Mouse (Mus musculus) urinary bladder, postnatal 14 days (tissue): ENCODE results near the gene Sstr2.

Experiments used
- DNase-seq: peaks from one replicate; pipeline ENCODE4 v3.0.0; 2021; ENCODE audit warnings: low spot score

The Sstr2 gene

DNA sequence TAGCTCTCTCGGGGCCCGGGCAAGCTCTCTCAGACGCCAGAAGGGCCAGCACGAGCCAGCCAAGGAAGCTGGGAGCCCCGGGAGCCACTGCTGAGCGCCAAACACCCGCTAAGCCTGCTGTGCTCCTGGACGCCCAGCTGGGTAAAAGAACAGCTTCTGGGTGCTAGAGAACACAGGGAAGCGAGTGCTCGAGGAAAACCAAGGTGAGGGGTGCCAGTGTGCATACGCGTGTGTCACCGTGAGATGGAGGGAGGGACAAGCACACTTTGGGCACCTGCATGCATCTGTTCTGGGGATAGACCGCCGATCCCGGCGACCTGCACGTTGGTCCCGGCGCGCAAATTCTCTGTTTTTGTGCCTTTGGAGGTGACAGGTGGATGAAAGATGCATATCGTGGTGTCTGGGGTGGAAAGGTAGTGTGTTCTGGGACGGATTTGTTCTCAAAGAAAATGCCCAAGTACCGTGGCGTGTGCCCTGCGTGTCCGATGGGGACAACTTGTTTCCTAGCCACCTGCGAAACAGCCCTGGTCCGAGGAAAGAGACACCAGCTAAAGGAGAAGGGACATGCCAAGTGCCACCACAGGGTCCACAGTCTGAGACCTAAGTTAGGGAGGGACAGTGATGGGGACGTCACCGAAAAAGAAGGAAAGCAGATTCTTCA is 408 bp downstream of the Sstr2 start:
- DNase-seq = no peak

DNA sequence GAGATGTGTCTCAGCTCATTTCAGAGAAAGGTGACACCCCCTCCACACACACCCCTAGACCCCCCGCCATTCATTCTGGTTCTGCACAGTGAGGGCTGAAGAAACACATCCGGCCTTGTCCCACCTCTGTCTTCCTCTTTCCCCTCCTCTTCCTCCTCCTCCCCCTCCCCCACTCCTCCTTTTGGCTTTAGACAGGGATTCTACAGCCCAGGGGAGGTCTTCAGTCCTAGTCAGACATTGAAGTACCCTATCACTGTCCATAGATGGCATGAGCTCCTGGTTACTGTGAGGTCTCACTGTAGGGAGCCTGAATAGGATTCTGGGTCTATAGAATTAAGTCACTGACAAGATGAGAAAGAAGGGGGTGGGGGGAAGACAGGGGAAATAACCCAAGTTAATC is 1.9 kb downstream of the Sstr2 start:
- DNase-seq = no peak

DNA sequence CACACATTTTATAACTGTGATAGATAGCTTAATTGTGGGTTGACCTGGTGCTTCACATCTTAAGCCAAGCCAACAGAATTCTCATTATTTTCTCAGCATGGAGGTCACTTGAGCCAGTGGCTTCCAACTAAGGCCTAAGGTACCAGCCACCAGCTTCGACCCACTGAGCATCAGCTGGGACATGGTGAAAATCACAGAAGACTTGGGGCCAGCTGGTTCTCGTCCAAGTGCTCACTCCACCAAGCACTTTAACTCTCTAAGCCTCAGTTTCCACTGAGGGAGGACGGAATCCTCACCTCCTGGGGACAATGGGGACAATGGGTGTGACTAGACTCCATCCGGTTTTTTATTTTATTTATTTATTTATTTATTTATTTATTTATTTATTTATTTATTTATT is 2.9 kb downstream of the Sstr2 start:
- no peak for DNase-seq

DNA sequence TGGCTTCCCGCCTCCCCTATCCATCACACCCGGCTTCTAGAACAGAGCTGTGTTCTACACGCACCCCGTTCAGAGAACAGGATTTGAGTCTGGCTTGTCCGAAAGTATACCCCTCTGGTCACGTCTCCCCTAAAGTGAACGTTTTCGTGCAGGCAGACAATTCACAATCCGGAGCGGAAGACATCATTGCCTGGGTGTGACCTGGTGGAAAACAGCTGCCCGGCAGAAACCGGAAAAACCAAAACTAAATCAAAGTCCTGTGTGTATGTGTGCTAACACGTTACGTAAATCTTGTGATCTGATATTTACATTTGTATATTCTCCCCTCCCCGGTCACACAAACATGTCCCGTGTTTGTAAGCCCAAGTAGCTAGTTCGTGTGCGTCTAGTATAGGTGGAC is 6.3 kb downstream of the Sstr2 start:
- no peak for DNase-seq

DNA sequence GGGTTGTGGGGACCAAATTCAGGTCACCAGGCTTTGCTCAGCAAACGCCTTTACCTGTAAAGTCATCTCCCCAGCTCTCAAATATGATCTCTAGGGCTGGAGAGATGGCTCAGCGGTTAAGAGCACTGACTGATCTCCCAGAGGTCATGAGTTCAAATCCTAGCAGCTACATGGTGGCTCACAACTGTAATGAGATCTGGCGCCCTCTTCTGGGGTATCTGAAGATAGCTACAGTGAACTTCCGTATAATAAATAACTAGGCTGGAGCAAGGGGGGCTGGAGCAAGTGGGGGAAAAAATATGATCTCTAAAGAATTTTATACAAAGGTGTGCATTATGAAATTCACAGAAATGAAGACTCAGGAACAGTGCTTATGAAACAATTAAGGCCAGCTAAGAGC is 8.6 kb downstream of the Sstr2 start:
- DNase-seq = no peak

DNA sequence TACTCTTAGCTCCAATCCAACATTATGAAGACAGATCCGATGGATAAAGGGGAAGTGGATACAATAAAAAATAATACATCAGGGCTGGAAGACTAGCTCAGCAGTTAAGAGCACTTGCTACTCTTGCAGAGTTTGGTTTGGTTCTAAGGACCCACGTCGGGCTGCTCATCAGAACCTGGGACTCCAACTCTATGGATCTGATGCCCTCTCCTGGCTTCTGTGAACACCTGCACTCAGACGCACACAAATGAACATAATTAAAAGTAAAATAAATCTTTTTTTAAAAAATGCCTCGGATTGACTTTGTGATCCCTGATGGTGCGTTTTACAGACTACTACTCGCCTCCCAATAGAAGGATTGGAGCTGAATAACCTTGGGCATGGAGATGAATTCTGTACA is 11.5 kb downstream of the Sstr2 start:
- DNase-seq = no peak

DNA sequence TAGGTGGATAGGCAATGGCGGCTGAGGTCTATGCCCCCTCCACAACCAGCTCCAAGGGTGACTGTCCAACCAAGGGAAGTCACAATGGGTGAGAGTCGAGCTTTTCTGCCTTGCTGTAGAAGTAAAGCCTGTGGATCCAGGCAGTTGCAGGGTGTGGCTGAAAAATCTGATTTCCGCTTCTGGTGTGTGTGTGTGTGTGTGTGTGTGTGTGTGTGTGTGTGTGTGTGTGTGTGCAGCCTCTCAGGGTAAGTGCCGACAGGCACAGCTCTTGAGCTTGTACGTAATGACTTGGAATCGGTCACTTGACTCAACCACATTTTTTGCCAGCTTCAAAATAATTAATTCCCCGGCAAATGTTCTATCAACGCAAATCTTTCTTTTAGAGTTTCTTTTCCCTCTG is 12.2 kb downstream of the Sstr2 start:
- no peak for DNase-seq

DNA sequence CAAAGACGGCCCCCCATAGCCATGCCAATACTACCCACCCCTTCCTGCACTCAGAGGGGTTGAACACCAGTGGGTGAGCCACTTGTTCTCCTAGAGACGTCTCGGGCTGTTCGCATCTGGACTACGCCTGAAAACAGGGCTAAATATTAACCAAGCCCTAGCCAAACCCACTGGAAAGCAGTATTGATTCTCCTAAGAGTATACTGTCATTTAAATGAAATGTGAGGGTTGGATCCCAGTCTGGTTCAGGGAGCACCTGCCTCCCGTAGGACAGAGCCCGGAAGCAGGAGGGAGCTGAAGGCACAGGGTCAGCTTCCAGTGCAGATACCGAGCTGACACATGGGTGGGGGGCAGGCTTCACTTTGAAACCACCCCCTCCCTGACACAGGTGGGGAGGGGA is 12.7 kb downstream of the Sstr2 start:
- DNase-seq = no peak

DNA sequence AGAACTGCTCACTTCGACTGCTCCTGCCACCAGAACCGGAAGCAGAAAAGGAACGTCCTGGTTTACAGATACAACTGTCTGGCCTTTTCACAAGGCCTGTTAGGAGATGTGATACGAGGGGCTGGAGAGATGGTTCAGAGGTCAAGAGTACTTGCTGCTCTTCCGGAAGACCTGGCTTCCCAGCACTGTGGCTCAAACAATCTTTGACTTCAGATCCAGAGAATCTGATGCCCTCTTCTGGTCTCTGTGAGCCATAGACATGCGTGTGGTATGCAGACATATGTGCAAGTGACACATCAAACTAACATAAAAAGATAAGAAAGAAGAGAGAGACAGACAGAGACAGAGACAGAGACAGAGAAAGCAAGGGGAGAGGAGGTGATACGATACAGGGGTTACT is 13.2 kb downstream of the Sstr2 start:
- DNase-seq = no peak

DNA sequence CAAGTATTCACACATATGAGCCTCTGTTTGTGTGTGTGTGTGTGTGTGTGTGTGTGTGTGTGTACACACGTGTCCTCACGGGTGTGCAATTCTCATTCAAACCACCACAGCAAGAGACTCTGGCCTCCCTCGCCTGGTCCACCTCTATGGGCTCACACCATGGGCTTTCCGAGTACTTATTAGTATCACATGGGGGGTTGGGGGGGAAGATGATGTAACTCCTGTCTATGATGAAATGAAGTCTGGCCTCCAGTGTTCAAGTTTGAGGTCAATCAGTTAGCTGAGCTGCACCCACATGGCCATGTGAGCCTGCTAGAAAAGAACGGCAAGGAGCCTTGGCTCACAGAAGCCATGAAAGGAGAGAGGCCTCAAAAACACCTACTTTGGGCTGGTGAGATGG is 14.3 kb downstream of the Sstr2 start:
- DNase-seq = no peak

DNA sequence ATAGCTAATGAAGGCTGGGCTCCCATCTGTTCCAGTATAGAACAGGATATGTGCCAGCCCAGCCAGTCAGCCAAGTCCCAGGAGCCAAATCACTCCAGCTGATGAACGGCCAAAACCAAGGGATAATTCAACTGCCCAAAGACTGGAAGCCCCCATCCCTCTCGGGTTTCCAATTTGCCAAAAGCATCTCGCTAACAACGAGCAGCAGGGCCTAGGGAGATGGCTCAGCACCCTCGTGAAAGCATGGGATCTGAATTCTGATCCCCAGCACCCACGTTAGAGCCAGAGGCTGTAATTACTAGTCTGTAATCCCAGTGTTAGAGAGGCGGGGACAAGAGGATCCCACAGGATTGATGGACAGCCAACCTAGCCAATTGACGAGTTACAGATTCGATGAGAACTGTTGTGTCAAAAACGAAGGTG is 15.6 kb downstream of the Sstr2 start:
- no peak for DNase-seq

DNA sequence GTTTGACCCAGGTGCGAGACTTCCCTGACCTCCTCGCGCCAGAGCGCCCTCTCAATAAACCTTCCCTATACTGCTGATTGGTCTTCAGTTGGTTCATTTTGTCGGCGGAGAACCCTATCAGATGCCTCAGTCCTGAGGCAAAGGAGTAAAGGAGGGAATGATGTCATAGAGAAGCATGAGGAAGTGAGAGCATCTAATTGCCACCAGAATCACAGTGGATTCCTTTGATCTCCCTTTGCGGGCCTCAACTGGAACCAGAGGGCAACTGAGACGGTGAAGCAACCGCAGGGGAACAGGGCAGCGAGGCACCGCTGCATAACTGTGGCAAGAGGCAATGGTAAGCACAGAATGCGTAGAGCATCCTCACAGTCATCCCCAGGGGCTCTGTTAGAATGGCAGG is 19.5 kb downstream of the Sstr2 start:
- DNase-seq = no peak

DNA sequence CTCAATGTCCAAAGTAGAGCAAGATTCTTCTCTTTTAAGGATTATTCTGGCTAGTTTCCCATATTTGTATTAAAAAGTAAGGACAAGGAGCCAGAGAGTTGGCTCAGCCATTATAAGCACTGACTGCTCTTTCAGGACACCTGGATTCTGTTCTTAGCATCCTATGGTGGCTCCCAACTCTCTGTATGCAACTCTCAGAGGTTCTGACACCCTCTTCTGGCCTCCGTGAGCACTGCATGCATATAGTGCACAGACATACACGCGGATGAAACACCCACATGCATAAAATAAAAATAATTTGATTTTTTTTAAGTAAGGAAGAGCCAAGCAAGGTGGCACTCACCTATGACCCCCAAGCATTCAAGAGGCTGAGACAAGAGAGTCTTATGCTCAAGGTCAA is 26.0 kb downstream of the Sstr2 start:
- DNase-seq = no peak

DNA sequence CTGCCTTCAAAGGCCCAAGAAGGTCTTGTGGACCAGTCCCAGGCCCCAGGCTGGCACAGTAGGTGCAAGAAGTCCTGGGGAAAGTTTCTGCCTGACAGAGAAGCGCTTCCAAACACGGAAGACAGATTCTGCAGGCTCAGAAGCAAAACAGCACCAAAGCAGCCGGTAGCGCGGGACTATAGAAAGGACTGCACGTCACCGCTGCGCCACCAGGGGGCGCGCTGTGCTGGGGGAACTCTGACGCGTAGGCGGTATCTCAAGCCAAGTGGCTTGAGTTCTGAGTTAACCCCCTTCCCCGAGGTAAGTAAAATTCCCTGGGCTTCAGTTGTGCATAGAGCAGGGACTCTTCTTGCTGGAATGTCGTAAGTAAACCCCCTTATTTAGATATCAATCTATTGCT is 29.0 kb downstream of the Sstr2 start:
- DNase-seq = peak; percentile 86

DNA sequence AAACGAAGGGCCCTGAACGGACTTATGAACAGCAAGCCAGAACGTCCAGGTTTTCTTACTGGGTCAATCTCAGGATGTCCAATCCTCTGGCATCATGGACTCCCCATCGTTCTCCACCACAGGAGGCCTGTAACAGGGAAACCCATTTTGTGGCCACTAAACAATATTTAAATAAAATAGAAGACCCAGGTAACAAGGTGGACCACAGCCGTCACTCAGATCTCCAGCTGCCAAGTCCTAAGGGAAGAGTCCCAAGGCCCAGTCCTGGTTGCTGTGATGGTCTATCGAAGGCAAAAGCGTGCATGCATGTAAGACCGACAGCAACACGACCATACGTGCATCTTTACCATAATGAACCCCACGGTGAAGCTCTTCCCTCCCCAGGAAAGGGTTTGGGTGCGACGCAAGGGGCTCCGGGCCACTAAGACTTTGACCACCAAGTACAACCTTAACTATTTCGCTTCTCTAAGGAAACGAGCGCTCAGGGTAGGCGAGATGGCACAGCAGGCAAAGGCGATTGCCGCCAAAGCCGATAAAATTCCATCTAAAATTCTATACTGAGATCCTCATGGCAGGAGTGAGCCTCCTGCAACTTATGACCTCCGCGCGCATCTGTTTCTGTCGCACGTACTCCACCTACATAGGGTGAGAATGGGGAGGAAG is 29.7 kb downstream of the Sstr2 start, which contains the start of gene Cog1:
Gene Cog1 (plus strand): TSS at position 480 of the 663 bp plus-strand sequence.
- DNase-seq = no peak

DNA sequence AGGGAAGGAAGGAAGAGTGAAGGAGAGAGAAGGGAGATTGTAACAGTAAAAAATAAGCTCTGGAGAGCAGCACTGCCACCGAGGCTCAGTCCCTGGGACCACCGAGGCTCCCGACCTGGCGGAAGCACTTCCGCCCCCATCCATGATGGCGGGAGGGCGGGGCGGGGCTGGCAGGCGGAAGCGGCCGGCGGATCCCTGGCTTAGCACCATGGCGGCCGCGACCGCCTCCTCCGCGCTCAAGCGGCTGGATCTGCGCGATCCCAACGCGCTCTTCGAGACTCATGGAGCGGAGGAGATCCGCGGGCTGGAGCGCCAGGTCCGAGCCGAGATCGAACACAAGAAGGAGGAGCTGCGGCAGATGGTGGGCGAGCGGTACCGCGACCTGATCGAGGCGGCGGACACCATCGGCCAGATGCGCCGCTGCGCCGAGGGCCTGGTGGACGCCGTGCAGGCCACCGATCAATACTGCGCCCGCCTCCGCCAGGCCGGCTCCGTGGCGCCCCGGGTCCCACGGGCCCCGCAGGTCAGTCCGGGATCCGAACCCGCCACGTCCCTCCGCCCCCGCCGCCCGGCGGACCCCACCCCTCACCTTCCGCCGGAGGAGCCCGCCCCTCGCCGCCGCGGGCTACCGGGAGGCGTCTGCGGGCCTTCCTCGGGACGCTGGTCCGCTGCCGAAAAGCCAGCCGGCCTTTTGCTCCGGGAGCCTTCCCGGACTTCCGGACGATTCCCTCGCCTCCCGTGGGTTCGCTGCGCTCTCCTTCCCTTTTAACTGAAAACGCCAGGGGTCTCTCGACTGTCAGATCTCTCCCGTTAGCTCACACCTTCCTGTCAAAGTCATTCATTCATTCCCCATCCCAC is 30.4 kb downstream of the Sstr2 start, which contains the start of gene Slc39a11:
Gene Slc39a11 (minus strand): TSS at position 727 of the 858 bp plus-strand sequence.
- peak; percentile 67 for DNase-seq

DNA sequence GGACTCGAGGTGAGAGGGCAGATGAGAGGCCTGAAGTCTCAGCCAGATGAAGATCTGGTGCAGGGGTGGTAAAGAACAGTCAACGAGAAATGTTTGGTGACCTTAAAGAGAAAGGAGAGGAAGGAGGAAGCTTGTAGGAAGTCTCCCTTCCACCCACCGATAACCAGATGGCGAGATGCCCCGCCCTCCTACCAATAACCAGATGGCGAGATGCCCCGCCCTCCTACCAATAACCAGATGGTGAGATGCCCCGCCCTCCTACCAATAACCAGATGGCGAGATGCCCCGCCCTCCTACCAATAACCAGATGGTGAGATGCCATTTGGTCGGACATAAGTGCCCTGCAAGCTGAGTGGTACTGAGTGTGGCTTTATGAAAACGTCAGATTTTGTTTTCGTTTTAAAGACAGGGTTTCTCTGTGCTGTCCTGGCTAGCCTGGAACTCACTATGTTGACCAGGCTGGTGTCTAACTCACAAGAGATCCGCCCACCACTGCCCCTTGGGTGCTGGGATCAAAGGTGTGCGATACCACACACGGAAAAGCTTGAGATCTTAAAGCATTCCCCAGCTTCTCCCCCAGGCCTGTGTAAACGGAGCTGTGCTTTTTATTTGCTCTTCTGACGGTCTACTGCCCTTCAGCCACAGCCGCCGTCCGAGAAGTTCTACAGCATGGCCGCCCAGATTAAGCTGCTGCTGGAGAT is 32.2 kb downstream of the Sstr2 start:
- no peak for DNase-seq

DNA sequence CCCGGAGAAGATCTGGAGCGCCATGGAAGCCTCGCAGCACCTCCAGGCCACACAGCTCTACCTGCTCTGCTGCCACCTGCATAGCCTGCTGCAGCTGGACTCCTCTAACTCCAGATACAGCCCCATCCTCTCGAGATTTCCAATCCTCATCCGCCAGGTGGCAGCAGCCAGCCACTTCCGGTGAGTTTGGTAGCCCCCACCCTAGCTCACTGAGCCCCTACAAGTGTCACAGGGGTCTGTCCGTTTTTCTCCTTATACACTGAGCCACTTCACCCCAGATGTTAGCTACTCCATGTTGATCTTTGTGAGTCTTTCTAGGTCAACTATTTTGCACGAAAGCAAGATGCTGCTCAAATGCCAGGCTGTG is 32.7 kb downstream of the Sstr2 start:
- DNase-seq = peak; percentile 35

DNA sequence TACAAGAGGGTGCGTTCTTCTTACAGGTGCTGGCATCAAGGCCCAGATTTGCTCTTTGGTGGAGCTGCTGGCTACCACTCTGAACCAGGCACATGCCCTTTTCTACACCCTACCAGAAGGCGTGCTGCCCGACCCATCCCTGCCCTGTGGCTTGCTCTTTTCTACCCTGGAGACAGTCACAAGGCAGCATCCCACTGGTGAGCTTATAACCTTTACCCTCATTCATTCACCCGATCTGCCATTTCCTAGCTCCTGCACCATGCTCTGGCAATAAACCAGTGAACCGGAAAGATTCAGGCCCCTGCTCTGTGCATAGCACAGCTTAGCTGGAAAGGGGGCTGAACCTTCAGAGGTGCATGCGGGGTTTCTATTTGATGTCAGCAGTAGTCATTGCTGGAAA is 33.4 kb downstream of the Sstr2 start:
- DNase-seq = no peak

DNA sequence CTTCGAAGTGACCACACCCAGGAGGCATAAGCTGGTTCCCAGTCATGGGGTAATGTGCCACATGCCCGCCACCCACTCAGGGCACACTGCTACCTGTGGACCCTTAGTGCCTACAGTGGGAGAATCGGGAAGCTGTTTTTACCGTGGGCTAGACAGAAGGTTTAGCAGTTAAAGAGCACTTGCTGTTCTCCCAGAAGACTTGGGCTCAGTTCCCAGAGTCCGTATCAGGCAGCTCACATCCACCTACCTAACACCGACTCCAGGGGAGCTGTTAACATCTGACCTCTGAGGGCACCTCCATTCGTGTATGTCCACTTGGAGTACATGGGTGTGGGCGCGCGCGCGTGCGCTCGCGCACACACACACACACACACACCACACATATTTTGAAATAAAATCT is 35.0 kb downstream of the Sstr2 start:
- DNase-seq = no peak

DNA sequence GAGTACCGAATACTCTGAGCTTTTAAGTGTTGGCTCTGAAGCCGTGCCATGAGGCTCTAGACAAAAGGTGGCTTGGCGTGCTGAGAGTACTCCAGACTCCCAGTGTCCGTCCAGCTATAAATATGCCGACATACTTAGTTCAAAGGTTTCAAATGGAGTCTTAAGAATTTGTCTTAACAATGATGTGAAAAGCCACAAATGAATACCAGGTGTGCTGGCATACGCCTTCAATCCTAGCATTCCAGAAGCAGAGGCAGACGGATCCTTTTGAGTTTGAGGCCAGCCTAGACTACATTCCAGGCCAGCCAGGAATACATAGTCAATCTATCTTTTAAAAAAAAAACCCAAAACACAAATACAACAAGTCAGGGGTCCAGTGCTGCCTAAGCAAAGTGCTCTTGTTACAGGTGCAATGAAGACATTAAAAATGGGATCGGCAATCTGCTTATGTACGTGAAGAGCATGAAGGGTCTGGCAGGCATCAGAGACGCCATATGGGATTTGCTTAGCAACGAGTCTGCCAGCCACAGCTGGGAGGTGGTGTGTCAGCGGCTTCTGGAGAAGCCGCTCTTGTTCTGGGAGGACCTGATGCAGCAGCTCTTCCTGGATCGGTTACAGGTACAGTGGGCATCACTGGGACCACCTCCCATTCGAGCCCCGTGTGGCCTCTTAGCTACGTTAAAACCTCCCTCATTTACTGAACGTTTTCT is 35.6 kb downstream of the Sstr2 start:
- DNase-seq = no peak

DNA sequence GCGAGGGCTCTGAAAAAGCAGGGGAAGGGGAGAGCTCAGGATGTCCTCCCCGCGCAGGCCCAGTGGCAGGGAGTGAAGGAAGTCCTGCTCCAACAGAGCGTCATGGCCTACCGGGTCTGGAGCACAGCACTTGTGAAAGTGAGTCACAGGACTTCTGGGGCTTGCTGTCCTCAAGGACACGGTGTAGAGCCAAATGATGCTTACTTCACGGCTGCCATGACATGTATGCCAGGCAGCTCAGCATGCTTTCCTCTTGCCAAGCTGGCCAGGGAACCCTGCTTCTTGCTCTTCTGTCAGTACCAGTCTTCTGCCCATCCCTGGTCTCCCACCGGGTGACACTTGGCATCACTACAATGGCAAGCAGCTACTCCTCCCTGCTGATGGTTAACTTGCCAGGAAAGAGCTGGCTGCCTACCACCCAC is 37.4 kb downstream of the Sstr2 start:
- no peak for DNase-seq
